Mouse (Mus musculus): ENCODE results near the gene Plxna4. TPM values are rescaled to one million over a fixed set of nuclear protein-coding genes. Genes with fewer than 3 reads are reported as not detected.
A peak's percentile ranks its signal among the peaks of the same experiment; 100 is the strongest.
"Not testable (repeated sequence)": the region's sequence is repeated elsewhere in the genome, so short reads cannot be mapped to it uniquely, and the experiment has no call there.

The Plxna4 gene
- total RNA-seq, 2 experiments from 2014 or later: 115 to 134 TPM

- no peak for DNase-seq
Observed at GRCm38 (mm10) chr6:32533962-32534740, 53.8 kb downstream of the Plxna4 start.

- no peak for DNase-seq
Observed at GRCm38 (mm10) chr6:32528081-32528570, 59.9 kb downstream of the Plxna4 start.

GRCm38 (mm10) chr6:32527518-32527917, 60.5 kb downstream of the Plxna4 start:
- no peak for DNase-seq

DNA sequence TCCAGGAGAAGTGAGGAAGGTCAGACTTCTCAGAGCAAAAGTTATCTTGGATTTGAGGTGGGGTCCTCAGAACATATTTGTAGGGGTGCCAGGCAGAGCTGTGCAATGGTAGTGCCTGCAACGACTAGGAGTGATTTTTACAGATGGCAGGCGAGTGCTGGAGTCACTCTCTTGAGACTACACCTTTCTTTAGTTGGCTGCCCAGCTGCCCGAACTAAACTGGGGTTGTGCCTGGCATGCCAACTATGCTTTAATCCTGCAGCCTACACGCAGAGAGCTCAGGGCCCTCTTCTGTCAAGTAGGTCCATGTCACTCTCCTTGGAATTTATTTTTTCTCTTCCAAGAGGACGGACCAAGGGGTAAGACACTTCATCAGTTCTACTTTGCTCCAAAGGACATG, 61.2 kb downstream of the Plxna4 start:
- no peak for DNase-seq

GRCm38 (mm10) chr6:32520097-32520496, 67.9 kb downstream of the Plxna4 start:
- DNase-seq: peak; percentile 23

- DNase-seq: no peak
Observed at GRCm38 (mm10) chr6:32518617-32519016, 69.4 kb downstream of the Plxna4 start.

DNA sequence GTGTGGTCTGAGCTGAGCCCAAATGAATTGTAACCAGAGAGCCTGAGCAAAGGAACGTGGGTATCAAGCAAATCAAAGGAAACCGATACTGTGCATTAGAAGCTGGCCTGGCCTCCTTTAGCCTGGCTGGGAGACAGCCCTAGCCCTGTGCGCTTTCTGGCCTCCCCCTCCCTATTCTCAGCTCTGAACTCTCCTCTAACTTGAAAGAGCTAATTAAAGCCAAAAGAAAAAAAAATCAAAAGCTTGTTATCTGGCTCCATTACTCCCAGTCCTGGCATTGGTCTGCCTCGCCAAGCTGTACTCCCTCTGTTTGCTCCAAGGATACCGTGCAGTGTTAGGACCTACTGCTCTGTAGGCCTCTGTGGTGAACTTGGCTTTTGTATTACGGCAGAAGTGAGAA, 73.9 kb downstream of the Plxna4 start:
- no peak for DNase-seq

DNA sequence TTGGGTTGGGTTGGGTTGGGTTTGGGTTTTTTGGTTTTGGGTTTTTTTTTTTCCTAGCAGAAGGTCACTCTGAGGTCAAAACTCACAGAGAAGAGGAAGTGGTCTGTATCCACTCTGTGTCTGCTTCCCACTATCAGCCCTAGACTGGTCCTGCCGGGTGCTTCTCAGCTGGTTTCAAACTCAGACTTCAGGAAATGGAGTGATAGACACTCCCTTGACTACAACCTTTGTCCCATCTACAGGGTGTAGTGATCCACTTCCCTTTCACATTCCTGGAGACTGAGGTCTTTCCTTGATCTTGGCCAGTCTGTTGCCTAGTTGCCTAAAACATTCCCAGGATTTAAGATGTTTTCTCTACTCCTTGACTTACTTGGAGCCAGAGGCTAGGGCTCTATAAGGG, 76.0 kb downstream of the Plxna4 start:
- DNase-seq: no peak

DNA sequence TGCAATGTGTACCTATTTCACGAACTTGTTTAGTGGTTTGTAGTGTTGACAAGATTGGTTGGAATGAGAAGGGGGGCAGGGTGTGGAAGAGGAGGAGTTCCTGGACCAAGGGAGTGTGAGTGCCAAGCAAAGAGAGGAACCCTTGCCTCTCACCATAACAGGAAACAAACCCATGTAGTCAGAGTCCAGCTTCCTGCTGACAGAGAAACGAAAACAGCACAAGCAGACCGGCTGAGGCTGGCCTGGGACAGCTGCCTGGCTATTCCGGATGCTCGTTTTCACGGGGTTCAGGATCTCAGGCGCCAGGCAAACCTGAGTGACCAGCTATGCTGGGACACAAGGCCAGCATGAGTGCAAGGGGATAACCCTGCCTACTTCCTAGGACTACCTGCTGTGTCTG, 77.1 kb downstream of the Plxna4 start:
- no peak for DNase-seq

GRCm38 (mm10) chr6:32510491-32510890, 77.5 kb downstream of the Plxna4 start:
- DNase-seq: no peak

- no peak for DNase-seq
Observed at GRCm38 (mm10) chr6:32509046-32509445, 78.9 kb downstream of the Plxna4 start.

DNA sequence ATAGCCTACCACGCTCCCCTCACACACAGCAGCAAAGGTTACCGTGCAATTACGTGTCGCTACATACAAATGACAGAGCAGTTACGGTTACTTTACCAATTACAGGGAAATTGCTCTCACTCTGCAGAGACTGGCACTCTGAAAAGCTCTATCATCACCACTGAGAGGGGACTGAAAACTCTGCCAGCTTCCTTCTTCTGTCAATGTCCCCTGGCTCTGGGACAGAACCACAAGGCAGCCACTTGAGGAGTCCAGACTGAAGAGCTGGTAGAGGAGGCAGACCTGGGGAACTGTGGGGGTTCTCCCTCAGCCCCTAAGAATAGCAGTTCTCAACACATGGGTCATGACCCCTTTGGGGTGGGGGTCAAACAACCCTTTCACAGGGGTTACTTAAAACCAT, 83.0 kb downstream of the Plxna4 start:
- DNase-seq: no peak

DNA sequence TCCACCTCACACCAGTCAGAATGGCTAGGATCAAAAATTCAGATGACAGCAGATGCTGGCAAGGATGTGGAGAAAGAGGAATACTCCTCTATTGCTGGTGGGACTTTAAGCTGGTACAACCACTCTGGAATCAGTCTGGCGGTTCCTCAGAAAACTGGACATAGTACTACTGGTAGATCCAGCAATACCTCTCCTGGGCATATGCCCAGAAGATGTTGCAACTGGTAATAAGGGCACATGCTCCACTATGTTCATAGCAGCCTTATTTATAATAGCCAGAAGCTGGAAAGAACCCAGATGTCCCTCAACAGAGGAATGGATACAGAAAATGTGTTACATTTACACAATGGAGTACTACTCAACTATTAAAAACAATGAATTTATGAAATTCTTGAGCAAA, 86.8 kb downstream of the Plxna4 start:
- DNase-seq: not testable (repeated sequence)

- DNase-seq: no peak
Observed at GRCm38 (mm10) chr6:32498106-32498505, 89.9 kb downstream of the Plxna4 start.

DNA sequence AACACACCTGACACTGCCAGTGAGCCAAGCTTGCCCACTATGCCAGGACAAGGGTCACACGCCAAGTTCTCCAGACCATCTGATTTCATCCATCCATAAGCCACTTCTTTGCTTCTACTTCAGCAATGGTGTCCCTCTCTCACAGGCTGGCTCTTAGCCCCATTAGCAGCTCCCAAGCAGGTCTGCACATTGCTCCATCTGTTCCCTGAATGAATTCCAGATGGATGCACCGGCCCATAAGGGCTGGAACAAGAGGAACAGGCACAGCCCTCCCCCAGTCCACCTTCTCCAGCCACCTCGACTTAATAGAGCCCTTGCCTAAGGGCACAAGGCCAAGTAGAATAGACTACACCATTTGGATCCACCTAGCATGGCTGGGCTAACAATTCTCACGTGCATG, 91.9 kb downstream of the Plxna4 start:
- peak; percentile 43 to 67 for DNase-seq

DNA sequence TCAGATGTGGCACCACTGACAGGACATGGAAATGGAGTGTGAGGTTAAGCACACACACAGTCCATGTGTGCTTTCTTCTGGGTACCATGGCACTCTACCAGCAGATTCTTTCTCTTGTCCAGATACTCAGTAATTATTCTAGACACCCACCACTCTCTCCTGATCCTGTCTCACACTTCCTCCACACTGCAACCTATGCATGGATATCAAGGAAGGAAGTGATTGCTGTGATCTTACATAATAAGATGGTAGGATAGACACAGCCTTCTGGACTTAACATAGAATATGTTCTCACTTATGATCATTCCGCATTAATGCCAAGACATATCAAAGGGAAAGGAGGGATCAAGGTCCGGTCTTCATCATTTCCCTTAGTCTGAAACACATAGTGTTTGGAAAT, 92.5 kb downstream of the Plxna4 start:
- no peak for DNase-seq

GRCm38 (mm10) chr6:32493557-32493956, 94.4 kb downstream of the Plxna4 start:
- DNase-seq: no peak

DNA sequence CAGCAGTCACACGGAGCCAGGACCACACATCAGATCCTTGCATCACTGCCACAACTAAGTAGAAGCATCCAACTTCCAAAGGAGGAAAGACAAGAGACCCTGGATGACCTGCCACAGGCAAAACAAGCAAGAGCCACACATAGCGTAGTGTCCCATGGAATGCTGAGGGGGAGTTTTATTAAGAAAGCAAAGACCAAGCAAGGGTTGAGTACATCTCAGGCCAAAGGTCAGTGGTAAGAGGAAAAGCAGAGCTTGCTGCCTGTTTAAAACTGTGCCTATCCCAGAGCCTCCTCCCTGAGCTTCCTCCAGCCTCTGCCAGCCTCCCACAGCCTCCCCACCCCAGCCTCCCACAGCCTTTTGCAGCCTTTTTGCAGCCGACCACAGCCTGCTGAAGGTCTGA, 100.9 kb downstream of the Plxna4 start:
- no peak for DNase-seq

DNA sequence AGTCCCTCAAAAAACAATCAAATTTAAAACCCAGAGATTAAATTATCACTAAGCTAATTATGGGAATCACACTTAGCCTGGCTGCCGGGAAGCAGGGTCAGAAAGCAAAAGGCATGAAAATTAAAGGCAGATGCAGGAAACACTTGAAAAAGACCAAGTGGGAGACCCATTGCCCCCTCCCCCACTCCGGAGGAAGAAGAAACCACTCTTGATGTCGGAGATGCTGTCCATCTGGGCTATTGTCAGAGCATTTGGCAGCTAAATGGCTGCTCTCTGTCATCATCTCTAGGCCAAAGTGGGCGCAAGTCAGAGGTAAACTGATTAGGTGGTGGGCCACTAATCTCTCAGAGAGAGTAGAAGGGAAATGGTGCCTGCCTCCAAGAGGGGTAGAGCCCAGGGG, 105.5 kb downstream of the Plxna4 start:
- no peak for DNase-seq

DNA sequence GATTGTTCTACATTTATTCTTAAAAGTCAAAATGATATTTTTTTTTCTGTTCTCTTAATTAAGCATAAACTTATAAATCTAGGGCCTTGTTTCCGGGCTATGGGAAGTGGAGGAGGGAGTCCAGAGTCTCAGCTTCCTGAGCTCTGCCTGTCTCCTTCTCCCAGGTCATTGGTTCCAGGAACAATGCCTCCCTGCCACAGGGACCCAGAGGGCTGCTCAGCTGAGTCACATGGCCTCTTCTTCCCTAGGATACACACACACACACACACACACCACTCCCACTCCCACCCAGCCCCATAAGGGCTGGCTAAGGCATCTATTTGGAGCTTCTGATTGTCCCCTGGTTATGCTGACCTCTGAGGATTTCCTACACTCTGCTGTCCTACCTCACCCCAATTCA, 107.3 kb downstream of the Plxna4 start:
- no peak for DNase-seq

DNA sequence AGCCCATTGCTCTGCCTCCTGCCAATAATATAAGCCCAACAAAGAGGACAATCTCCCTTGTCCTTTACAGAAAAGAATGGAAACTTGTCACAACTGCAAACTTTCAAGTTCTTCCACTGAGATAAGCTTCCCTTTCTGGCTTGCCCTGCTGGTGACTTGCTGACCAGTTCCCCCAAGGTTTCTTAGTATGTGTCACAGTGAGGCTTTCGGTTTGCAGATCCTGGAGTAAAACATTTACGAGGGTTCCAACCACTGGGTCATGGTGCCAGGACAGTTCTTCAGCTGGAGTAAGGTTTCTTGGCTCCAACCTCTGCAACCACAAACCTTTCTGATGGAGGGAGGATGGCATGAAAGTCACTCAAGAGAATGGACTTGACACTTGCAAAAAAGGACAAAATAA, 108.2 kb downstream of the Plxna4 start:
- DNase-seq: no peak

DNA sequence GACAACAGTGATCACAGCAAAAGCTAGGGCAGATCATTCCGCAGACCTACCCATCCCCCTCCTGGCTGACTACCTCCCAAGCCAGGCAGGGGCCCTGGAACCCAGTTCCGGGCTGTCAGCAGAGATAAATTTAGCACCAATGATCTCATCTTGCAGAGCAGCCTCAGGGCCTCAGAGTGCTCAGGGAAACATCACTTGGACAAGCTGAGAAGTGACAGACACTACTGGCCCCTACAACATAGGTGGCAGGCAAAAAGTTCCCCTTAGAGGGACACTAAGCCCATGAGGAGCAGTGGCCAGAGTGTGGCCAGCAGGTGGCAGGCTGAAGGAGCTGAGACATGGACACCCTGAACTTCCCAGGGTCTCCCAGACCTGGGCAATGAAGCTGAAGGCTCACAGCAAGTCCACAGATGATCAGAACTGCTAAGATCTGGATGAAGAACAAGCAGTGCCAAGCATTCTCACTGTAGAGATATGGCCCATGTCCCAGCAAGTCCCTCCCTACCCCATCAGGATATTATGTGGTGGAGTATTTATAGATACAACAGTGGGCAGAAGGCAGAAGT, 108.7 kb downstream of the Plxna4 start:
- DNase-seq: peak; percentile 38 to 41

GRCm38 (mm10) chr6:32475958-32476357, 112.0 kb downstream of the Plxna4 start:
- no peak for DNase-seq

DNA sequence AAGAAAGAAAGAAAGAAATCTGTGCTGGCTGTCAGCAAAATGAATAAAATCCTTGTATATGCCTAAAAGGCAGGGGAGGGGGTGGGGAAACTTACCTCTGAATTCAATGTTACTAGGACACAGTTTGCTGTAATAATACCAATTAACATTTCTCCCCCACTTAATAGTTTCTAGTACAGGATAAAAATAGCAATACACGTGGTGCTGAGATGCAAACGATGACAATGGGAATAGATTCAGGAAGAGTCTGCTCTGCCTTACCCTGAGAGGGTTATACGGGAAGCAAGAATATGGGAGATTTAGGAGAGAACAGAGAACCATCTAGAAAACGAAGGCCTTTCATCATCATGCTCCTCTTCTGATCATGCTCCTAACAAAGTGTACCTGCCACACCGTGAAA, 115.9 kb downstream of the Plxna4 start:
- DNase-seq: no peak

Data from layer of hippocampus, postnatal 36 days (tissue).